Mouse (Mus musculus): Measurements from ENCODE around the gene Mpc1. TPM values are rescaled to one million over a fixed set of nuclear protein-coding genes. Genes with fewer than 3 reads are reported as not detected.
A peak's percentile ranks its signal among the peaks of the same experiment; 100 is the strongest.

The Mpc1 gene
- total and polyA plus RNA-seq, 2 experiments from 2014 or later = 306 to 494 TPM

DNA sequence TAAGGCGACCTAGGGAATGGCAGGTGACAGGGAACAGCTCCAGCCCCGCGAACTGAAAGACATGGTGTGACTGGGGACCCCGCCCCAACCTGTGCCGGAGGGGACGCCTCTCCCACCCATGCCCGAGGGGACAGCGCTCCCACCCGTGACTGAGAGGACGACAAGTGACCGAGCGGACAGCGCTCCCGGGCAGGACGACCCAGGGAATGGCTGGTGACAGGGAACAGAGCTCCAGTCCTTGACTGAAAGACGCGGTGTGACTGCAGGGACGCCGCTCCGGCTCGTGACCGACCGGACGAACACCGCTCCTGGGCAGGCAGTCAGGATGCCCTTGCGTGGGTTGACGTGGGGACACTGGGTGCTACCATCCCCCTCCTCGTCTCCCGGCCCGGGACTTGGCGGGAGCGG, 1.6 kb downstream of the Mpc1 start:
- peak overlapping the region; percentile 87 for H3K9ac ChIP-seq (replicated peaks; ENCODE audit: low read length, poor library complexity, severe bottlenecking)
- H3K4me2 ChIP-seq (ENCODE audit: low read depth, low read length, poor library complexity, severe bottlenecking) = peak overlapping the region; percentile 91
- peaks cover 3% of the 10 kb centered on the region; the same call in 1 of the 2 replicates for H3K4me1 ChIP-seq (ENCODE audit: insufficient read depth, low read length)
- DNase-seq (ENCODE audit: low spot score) (peak; percentile 22), ATAC-seq (ENCODE audit: low FRiP score) (peak; percentile 41)
- under 1% methylated on average over 32 of the region's 32 CpGs for WGBS
- no peaks in the 10 kb centered on the region for H3K27me3 ChIP-seq (ENCODE audit: insufficient read depth, low read length)
- TF ChIP-seq CTCF (IDR thresholded peaks at IDR 0.05) = 0 out of 2 replicates have a peak, but pooled peaks have one; percentile 0
- peak overlapping the region; percentile 87 for H3K4me3 ChIP-seq (ENCODE audit: low read depth, low read length)
- peak overlapping the region; percentile 98 for H3K27ac ChIP-seq (ENCODE audit: low read depth, low read length)
- no peaks in the 10 kb centered on the region for H3K36me3 ChIP-seq (ENCODE audit: insufficient read depth, low read length)
- H3K9me3 ChIP-seq (ENCODE audit: low read length) = no peaks in the 10 kb centered on the region

DNA sequence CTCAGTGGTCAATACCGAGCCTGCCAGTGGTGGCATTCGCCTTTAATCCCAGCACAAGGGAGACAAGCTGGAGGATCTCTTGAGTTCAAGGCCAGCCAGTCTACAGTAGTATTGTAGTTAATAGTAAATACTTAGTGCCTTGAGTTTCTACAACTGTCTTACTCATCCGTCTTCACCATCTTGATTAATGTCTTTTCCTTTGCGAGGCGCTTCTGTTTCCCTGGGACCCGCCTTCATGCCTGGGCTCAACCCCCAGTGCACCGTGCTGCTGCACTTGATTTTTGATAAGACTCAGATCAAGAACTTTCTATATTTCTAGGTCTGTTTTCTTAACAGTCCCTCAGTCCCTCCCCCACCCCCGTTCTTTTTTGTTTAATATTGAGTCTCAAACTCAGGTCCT, 2.4 kb downstream of the Mpc1 start:
- no peak for TF ChIP-seq CTCF (IDR thresholded peaks at IDR 0.05)
- Histone ChIP-seq H3K9me3 (ENCODE audit: low read length) (no peaks in the 10 kb centered on the region), H3K27me3 (ENCODE audit: insufficient read depth, low read length) (no peaks in the 10 kb centered on the region), H3K9ac (replicated peaks; ENCODE audit: low read length, poor library complexity, severe bottlenecking) (peak overlapping the region; percentile 87), H3K4me1 (ENCODE audit: insufficient read depth, low read length) (peaks cover 3% of the 10 kb centered on the region; the same call in 1 of the 2 replicates), H3K36me3 (ENCODE audit: insufficient read depth, low read length) (0 out of 2 replicates have a peak, but pooled peaks cover 3% of the 10 kb centered on the region), H3K4me2 (ENCODE audit: low read depth, low read length, poor library complexity, severe bottlenecking) (peak overlapping the region; percentile 91), H3K4me3 (ENCODE audit: low read depth, low read length) (peak overlapping the region; percentile 87), H3K27ac (ENCODE audit: low read depth, low read length) (no peak overlapping the region)
- 41% methylated on average over 8 of the region's 8 CpGs for WGBS
- DNase-seq (ENCODE audit: low spot score) = no peak
- no peak for ATAC-seq (ENCODE audit: low FRiP score)

- Histone ChIP-seq H3K9ac (replicated peaks; ENCODE audit: low read length, poor library complexity, severe bottlenecking) (no peak overlapping the region), H3K27ac (ENCODE audit: low read depth, low read length) (no peak overlapping the region), H3K4me2 (ENCODE audit: low read depth, low read length, poor library complexity, severe bottlenecking) (no peak overlapping the region), H3K9me3 (ENCODE audit: low read length) (no peaks in the 10 kb centered on the region), H3K36me3 (ENCODE audit: insufficient read depth, low read length) (0 out of 2 replicates have a peak, but pooled peaks cover 6% of the 10 kb centered on the region), H3K27me3 (ENCODE audit: insufficient read depth, low read length) (no peaks in the 10 kb centered on the region), H3K4me3 (ENCODE audit: low read depth, low read length) (no peak overlapping the region), H3K4me1 (ENCODE audit: insufficient read depth, low read length) (peaks cover 3% of the 10 kb centered on the region; the same call in 1 of the 2 replicates)
- DNase-seq (ENCODE audit: low spot score) = no peak
- WGBS = 92% methylated on average over 4 of the region's 4 CpGs
- no peak for ATAC-seq (ENCODE audit: low FRiP score)
- TF ChIP-seq CTCF (IDR thresholded peaks at IDR 0.05) = no peak
Measured at GRCm38 (mm10) chr17:8286987-8287386, 4.3 kb downstream of the Mpc1 start.

DNA sequence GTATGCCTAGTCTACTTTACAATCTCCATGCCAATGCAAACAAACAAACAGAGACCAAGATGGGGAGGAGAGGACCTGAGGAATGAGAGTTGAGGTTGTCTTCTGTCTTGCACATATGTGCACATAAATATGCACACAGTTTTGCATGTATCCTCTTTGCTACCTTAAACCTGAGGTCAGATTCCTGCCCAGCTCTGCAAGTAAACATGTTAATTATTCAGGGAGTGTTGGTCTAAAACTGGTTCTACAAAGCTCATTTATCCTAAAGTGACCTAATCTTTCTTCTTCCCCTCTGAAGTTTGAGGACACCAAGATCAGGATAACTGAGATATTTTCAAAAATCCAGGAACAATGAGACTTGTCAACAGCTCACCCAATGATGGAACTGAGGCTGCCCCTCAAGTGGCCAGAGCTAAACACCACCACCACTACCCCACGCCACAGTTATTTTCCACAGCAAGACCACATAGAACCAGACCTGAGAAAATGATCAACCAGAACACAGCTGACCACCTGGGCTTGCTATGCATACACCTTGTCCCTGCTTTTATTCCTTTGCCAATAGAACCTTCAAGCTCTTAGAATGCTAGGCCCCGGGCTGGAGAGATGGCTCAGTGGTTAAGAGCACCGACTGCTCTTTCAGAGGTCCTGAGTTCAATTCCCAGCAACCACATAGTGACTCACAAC, 7.4 kb downstream of the Mpc1 start:
- peaks cover 3% of the 10 kb centered on the region; the same call in 1 of the 2 replicates for H3K4me1 ChIP-seq (ENCODE audit: insufficient read depth, low read length)
- ATAC-seq (ENCODE audit: low FRiP score) (no peak), DNase-seq (ENCODE audit: low spot score) (no peak)
- 0 out of 2 replicates have a peak, but pooled peaks cover 6% of the 10 kb centered on the region for H3K36me3 ChIP-seq (ENCODE audit: insufficient read depth, low read length)
- no peaks in the 10 kb centered on the region for H3K27me3 ChIP-seq (ENCODE audit: insufficient read depth, low read length)
- H3K4me3 ChIP-seq (ENCODE audit: low read depth, low read length) = no peak overlapping the region
- no peak for TF ChIP-seq CTCF (IDR thresholded peaks at IDR 0.05)
- WGBS = 95% methylated on average over 3 of the region's 3 CpGs
- no peak overlapping the region for H3K9ac ChIP-seq (replicated peaks; ENCODE audit: low read length, poor library complexity, severe bottlenecking)
- H3K4me2 ChIP-seq (ENCODE audit: low read depth, low read length, poor library complexity, severe bottlenecking) = no peak overlapping the region
- no peaks in the 10 kb centered on the region for H3K9me3 ChIP-seq (ENCODE audit: low read length)
- H3K27ac ChIP-seq (ENCODE audit: low read depth, low read length) = no peak overlapping the region

- Histone ChIP-seq H3K4me3 (ENCODE audit: low read depth, low read length) (no peak overlapping the region), H3K27me3 (ENCODE audit: insufficient read depth, low read length) (no peaks in the 10 kb centered on the region), H3K4me1 (ENCODE audit: insufficient read depth, low read length) (peaks cover 2% of the 10 kb centered on the region; the same call in 1 of the 2 replicates), H3K9me3 (ENCODE audit: low read length) (no peaks in the 10 kb centered on the region), H3K36me3 (ENCODE audit: insufficient read depth, low read length) (0 out of 2 replicates have a peak, but pooled peaks cover 6% of the 10 kb centered on the region), H3K9ac (replicated peaks; ENCODE audit: low read length, poor library complexity, severe bottlenecking) (no peak overlapping the region), H3K4me2 (ENCODE audit: low read depth, low read length, poor library complexity, severe bottlenecking) (no peak overlapping the region), H3K27ac (ENCODE audit: low read depth, low read length) (no peak overlapping the region)
- DNase-seq (ENCODE audit: low spot score) (no peak), ATAC-seq (ENCODE audit: low FRiP score) (no peak)
- no peak for TF ChIP-seq CTCF (IDR thresholded peaks at IDR 0.05)
Measured at GRCm38 (mm10) chr17:8290736-8291135, 8.0 kb downstream of the Mpc1 start.

DNA sequence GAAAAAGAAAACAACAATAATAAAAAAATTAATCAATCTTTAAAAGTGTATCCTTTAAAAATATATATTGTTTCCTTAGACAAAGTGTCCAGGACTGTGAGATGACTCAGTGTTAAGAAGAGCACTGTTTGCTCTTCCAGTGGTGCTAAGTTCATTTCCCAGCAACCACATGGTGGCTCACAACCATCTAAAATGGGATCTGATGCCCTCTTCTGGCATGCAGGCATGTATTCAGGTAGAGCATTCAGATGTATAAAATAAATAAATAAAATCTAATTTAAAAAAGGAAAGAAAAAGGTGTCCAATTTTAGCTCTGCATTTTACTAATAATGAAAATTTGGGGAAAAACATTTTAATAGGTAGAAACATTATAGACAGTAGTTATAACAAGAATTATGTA, 13.1 kb downstream of the Mpc1 start:
- H3K36me3 ChIP-seq (ENCODE audit: insufficient read depth, low read length) = peaks cover 14% of the 10 kb centered on the region; the same call in 1 of the 2 replicates
- ATAC-seq (ENCODE audit: low FRiP score) (no peak), DNase-seq (ENCODE audit: low spot score) (no peak)
- H3K9me3 ChIP-seq (ENCODE audit: low read length) = no peaks in the 10 kb centered on the region
- H3K9ac ChIP-seq (replicated peaks; ENCODE audit: low read length, poor library complexity, severe bottlenecking) = no peak overlapping the region
- H3K27ac ChIP-seq (ENCODE audit: low read depth, low read length) = no peak overlapping the region
- peak; percentile 66 for TF ChIP-seq CTCF (IDR thresholded peaks at IDR 0.05)
- H3K4me3 ChIP-seq (ENCODE audit: low read depth, low read length) = no peak overlapping the region
- H3K4me2 ChIP-seq (ENCODE audit: low read depth, low read length, poor library complexity, severe bottlenecking) = no peak overlapping the region
- H3K4me1 ChIP-seq (ENCODE audit: insufficient read depth, low read length) = no peaks in the 10 kb centered on the region
- no peaks in the 10 kb centered on the region for H3K27me3 ChIP-seq (ENCODE audit: insufficient read depth, low read length)
